Comparison of ENCODE assay signal across 9 mouse cellular contexts in genomic region chr19:23781968-23782367, GRCm38 (mm10). TPM values are rescaled to one million over a fixed set of nuclear protein-coding genes. Genes with fewer than 3 reads are reported as not detected.
DNase-seq lines count a peak whose midpoint lies in the region; ATAC-seq and TF ChIP-seq lines count a peak whose summit lies in the region.
"Had no signal": no experiment of that assay in that cellular context is flagged by ENCODE, and none has a peak within 500 bp of the region (broad histone marks: within the 10 kb centered on the region; RNA-seq: fewer than 3 reads in every experiment).

No protein-coding gene starts in this region.

- H3K9me3 ChIP-seq in kidney, embryonic 16.5 days (ENCODE audit: low read length) = no peaks in the 10 kb centered on the region
- H3K9me3 ChIP-seq in forebrain, postnatal 0 days (ENCODE audit: low read length) = no peaks in the 10 kb centered on the region
- no peaks in the 10 kb centered on the region for H3K9me3 ChIP-seq in midbrain, embryonic 16.5 days (replicated peaks; ENCODE audit: control insufficient read depth, low read length, poor library complexity, severe bottlenecking)

- DNase-seq in kidney, adult 18-20 months = no peak
- DNase-seq in MEL-GATA-1-ER (ENCODE audit: extremely low read depth, low read depth) = peak; percentile 47
- no peak for DNase-seq in forebrain, postnatal 0 days
- no peak for DNase-seq in gastrocnemius, postnatal 14 days
- DNase-seq in ovary, postnatal 14 days (ENCODE audit: low spot score) = no peak
- DNase-seq in left cerebral cortex, postnatal 25 days (ENCODE audit: low spot score in 2 of 2) = no peak
- DNase-seq: layer of hippocampus, adult 9-11 months had no signal

- 4% methylated on average over 9 of the region's 9 CpGs for WGBS in kidney, embryonic 16.5 days
- 14% methylated on average over 9 of the region's 9 CpGs for WGBS in forebrain, postnatal 0 days
- WGBS in midbrain, embryonic 16.5 days = 13% methylated on average over 9 of the region's 9 CpGs

- H3K27me3 ChIP-seq in kidney, embryonic 16.5 days (ENCODE audit: insufficient read depth, low read length) = no peaks in the 10 kb centered on the region
- no peaks in the 10 kb centered on the region for H3K27me3 ChIP-seq in forebrain, postnatal 0 days (ENCODE audit: insufficient read depth, low read length)
- no peaks in the 10 kb centered on the region for H3K27me3 ChIP-seq in midbrain, embryonic 16.5 days (ENCODE audit: control insufficient read depth, insufficient read depth, low read depth, low read length)

- no peak overlapping the region for H3K27ac ChIP-seq in kidney, embryonic 16.5 days (ENCODE audit: low read length)
- H3K27ac ChIP-seq in forebrain, postnatal 0 days (ENCODE audit: low read depth, low read length) = no peak overlapping the region
- H3K27ac ChIP-seq in midbrain, embryonic 16.5 days (ENCODE audit: low read length) = 0 out of 2 replicates have a peak overlapping the region, but pooled peaks have one; percentile 20

- intact Hi-C loops in gastrocnemius, postnatal 14 days (cut with DNase I; ENCODE audit: low total_unique reads) = no loop called here
- intact Hi-C loops in left cerebral cortex, postnatal 25 days (cut with DNase I) = no loop called here

- peaks cover 10% of the 10 kb centered on the region; the same call in 1 of the 2 replicates for H3K4me1 ChIP-seq in kidney, embryonic 16.5 days (ENCODE audit: insufficient read depth, low read length)
- H3K4me1 ChIP-seq in forebrain, postnatal 0 days (ENCODE audit: insufficient read depth) = peaks cover 4% of the 10 kb centered on the region; the same call in 1 of the 2 replicates
- peaks cover 22% of the 10 kb centered on the region for H3K4me1 ChIP-seq in midbrain, embryonic 16.5 days (ENCODE audit: control insufficient read depth, insufficient read depth, low read length)

- no peak for TF ChIP-seq CTCF in forebrain, postnatal 0 days (IDR thresholded peaks at IDR 0.05; ENCODE audit: low read depth)

- peak; percentile 86 for ATAC-seq in kidney, embryonic 16.5 days (ENCODE audit: low FRiP score, low TSS enrichment)
- peak; percentile 29; the same call in 1 of the 2 replicates for ATAC-seq in forebrain, postnatal 0 days
- ATAC-seq in midbrain, embryonic 16.5 days = peak; percentile 30; the same call in 1 of the 2 replicates

- peak overlapping the region; percentile 1; the same call in 1 of the 2 replicates for H3K4me2 ChIP-seq in kidney, embryonic 16.5 days (replicated peaks; ENCODE audit: low read depth, low read length)
- no peak overlapping the region for H3K4me2 ChIP-seq in forebrain, postnatal 0 days (ENCODE audit: low read depth)
- H3K4me2 ChIP-seq in midbrain, embryonic 16.5 days (ENCODE audit: low read length) = no peak overlapping the region

- H3K4me3 ChIP-seq in kidney, embryonic 16.5 days (ENCODE audit: low read length) = no peak overlapping the region
- H3K4me3 ChIP-seq in forebrain, postnatal 0 days (ENCODE audit: low read depth, low read length) = no peak overlapping the region
- H3K4me3 ChIP-seq in midbrain, embryonic 16.5 days (ENCODE audit: low read depth, low read length) = no peak overlapping the region

- H3K9ac ChIP-seq in kidney, embryonic 16.5 days (replicated peaks; ENCODE audit: low read length) = no peak overlapping the region
- H3K9ac ChIP-seq in forebrain, postnatal 0 days = no peak overlapping the region
- H3K9ac ChIP-seq in midbrain, embryonic 16.5 days (ENCODE audit: low read depth, low read length) = no peak overlapping the region

- no peaks in the 10 kb centered on the region for H3K36me3 ChIP-seq in kidney, embryonic 16.5 days (ENCODE audit: insufficient read depth, low read length)
- no peaks in the 10 kb centered on the region for H3K36me3 ChIP-seq in forebrain, postnatal 0 days (ENCODE audit: insufficient read depth)
- H3K36me3 ChIP-seq in midbrain, embryonic 16.5 days (ENCODE audit: control insufficient read depth, insufficient read depth, low read length) = no peaks in the 10 kb centered on the region

RNA-seq across cellular contexts. Expression of gene Apba1, which starts 23.3 kb away (rescaled TPM):
- polyA plus RNA-seq in kidney, embryonic 16.5 days (2015; fragmentation: Nextera tagmentation; extraction: Ambion mirVana) = 0.91 and 1.1 TPM in 2 replicates
- total RNA-seq in forebrain, postnatal 0 days (2014; rRNA removed) = 82.6 and 95.2 TPM in 2 replicates
- polyA plus RNA-seq in forebrain, postnatal 0 days (2015; fragmentation: Nextera tagmentation; extraction: Ambion mirVana) = 7.0 and 10.8 TPM in 2 replicates
- polyA plus RNA-seq in midbrain, embryonic 16.5 days (2015; fragmentation: Nextera tagmentation; extraction: Ambion mirVana) = 10.9 and 12.3 TPM in 2 replicates
- total RNA-seq in gastrocnemius, postnatal 14 days (2021) = 1 to 10 TPM; 1.6 to 3.0 TPM
- total RNA-seq in left cerebral cortex, postnatal 25 days (2021) = 100 to 1,000 TPM; 116 to 124 TPM

Comparison
In these comparisons a context has a peak if more than half of its experiments do, and no peak if none do; other contexts are left out.
1. ATAC-seq: peak in every context shown above with its lines; median percentile 86 in kidney, embryonic 16.5 days; 30 in midbrain, embryonic 16.5 days; 29 in forebrain, postnatal 0 days.
2. RNA of gene Apba1, which starts 23.3 kb away (total RNA-seq): 116 to 124 TPM in left cerebral cortex, postnatal 25 days and 82.6 to 95.2 TPM in forebrain, postnatal 0 days; 1.6 to 3.0 TPM in gastrocnemius, postnatal 14 days; every median in the first group is over 10 times any median in the second.